Mouse (Mus musculus) neural tube, embryonic 12.5 days (tissue): ENCODE measurements around the gene Trit1. TPM values are rescaled to one million over a fixed set of nuclear protein-coding genes. Genes with fewer than 3 reads are reported as not detected.
"Not testable (repeated sequence)": the region's sequence is repeated elsewhere in the genome, so short reads cannot be mapped to it uniquely, and the experiment has no call there.

Source experiments
- ATAC-seq: fragments of 200-750 bp; cut with Nextera tagmentation; 2 replicates; pipeline ENCODE4 v1.8.0; 2017; ENCODE audit warnings: low read depth, mild to moderate bottlenecking, moderate TSS enrichment, moderate library complexity; ENCODE audit not compliant: low FRiP score
- H3K27ac ChIP-seq: fragments of 300-500 bp; sonication (generic); 2 replicates; pipeline ENCODE4 v1.5.1; 2016
- H3K27me3 ChIP-seq: fragments of 300-500 bp; sonication (generic); replicated peaks from 2 replicates; pipeline ENCODE4 v1.6.1; 2016; ENCODE audit warnings: mild to moderate bottlenecking
- H3K36me3 ChIP-seq: fragments of 300-500 bp; sonication (generic); 2 replicates; pipeline ENCODE4 v1.6.1; 2016; ENCODE audit warnings: mild to moderate bottlenecking
- H3K4me1 ChIP-seq: fragments of 300-500 bp; sonication (generic); 2 replicates; pipeline ENCODE4 v1.6.1; 2016
- H3K4me2 ChIP-seq: fragments of 300-500 bp; sonication (generic); replicated peaks from 2 replicates; pipeline ENCODE4 v1.6.1; 2016; ENCODE audit warnings: mild to moderate bottlenecking
- H3K4me3 ChIP-seq: fragments of 300-500 bp; sonication (generic); 2 replicates; pipeline ENCODE4 v1.5.1; 2016
- H3K9ac ChIP-seq: fragments of 300-500 bp; sonication (generic); 2 replicates; pipeline ENCODE4 v1.6.1; 2016; ENCODE audit warnings: mild to moderate bottlenecking
- H3K9me3 ChIP-seq: fragments of 300-500 bp; sonication (generic); 2 replicates; pipeline ENCODE4 v1.6.1; 2016; ENCODE audit warnings: mild to moderate bottlenecking
- WGBS: fragments of 180-500 bp; shearing (Covaris S2); methylation state at CpG from one replicate; pipeline ENCODE4 v1.1.7; 2016; 5-methylcytosine and 5-hydroxymethylcytosine counted together
- polyA plus RNA-seq: library from polyadenylated mRNA; unstranded; fragments of >200 nt; fragmentation: Nextera tagmentation; extraction: Ambion mirVana; gene quantifications from 2 replicates; pipeline ENCODE4 v1.2.1, GENCODE M21; 2016

Gene Trit1
- polyA plus RNA-seq, 1 experiment from 2014 or later, result 26.6 TPM

DNA sequence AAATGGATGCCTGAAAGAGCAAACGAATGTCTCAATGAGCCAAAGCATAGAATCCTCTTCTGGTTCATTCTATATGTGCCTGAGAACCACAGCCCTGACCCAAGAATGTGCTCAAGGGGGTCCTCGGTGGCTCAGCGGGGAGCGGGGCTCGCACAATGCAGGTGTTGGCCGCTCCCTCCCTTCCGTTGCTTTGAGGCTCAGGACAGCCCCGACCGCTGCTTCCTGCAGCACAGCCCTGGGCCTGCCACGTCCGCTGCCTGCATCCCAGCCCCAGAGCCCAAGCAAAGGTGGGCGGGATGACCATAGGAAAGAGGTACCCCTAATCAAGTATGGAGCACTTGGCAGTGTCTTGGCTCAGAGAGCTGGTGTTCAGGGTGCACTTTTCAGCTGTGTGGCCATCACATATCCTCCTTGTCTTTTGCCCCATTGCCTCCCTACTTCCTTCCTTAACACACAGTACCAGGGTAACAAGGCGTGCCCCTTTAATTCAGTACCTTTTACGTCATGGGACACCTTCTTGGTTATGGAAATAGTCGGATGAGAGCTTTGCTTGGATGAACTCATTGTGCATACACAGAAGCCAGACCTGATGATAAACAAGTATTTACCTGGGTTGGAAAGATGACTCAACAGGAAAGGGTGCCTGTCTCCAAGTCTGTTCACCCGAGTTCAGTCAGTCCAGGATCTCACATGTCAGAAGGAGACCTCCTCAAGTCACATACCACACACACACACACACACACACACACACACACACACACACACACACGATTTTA is 32.7 kb upstream of the Trit1 start:
- Histone ChIP-seq H3K4me1 (peaks cover 8% of the 10 kb centered on the region; the same call in 1 of the 2 replicates), H3K9me3 (no peaks in the 10 kb centered on the region), H3K27me3 (peaks cover 22% of the 10 kb centered on the region), H3K36me3 (no peaks in the 10 kb centered on the region), H3K4me3 (no peak overlapping the region), H3K9ac (0 out of 2 replicates have a peak overlapping the region, but pooled peaks have one; percentile 21), H3K27ac (no peak overlapping the region), H3K4me2 (peak overlapping the region; percentile 44)
- WGBS, result 26% methylated on average over 17 of the region's 17 CpGs
- ATAC-seq, result no peak

DNA sequence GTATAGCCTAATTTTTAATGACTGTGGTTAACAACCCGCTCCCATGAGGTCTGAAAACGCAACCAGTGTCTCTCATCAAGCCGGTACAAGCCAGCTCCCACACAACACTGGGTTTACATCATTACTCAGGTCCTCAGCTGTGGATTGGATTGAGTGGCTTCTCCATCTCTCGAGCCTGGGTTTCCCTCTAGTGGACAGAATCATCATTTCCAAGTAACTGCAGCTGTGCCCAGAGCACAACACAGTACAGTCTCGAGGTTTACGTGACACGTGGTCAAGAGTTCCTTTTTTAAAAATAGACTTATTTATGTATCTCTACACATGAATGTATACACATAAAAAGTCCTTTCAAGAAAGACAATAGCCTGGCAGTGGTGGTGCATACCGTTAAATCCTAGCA is 31.3 kb upstream of the Trit1 start:
- Histone ChIP-seq H3K27me3 (peaks cover 22% of the 10 kb centered on the region), H3K27ac (no peak overlapping the region), H3K4me1 (peaks cover 8% of the 10 kb centered on the region; the same call in 1 of the 2 replicates), H3K4me3 (no peak overlapping the region), H3K4me2 (no peak overlapping the region), H3K9ac (no peak overlapping the region), H3K36me3 (no peaks in the 10 kb centered on the region), H3K9me3 (no peaks in the 10 kb centered on the region)
- peak; percentile 90 for ATAC-seq
- 45% methylated on average over 8 of the region's 8 CpGs for WGBS

DNA sequence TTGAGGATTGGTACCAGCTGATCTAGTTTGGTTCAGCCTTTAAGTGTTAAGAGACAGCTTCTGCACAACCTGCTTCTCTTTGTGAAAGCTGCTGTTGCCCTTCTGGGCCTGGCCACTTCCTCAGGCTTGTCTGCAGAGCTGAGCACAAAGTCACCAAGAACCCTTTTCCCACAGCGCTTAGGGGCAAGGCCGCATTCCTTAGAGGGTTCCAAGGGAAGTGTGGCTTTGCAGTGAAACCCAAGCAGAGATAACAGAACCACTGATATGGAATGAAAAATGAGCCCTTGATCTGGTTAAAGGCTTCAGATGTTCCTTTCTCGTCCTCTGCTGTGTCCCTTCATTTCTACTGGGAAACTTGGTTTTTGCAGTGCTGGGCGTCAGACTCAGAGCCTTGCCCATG is 29.0 kb upstream of the Trit1 start:
- Histone ChIP-seq H3K9me3 (0 out of 2 replicates have a peak, but pooled peaks cover 5% of the 10 kb centered on the region), H3K4me3 (no peak overlapping the region), H3K27ac (no peak overlapping the region), H3K27me3 (peaks cover 14% of the 10 kb centered on the region), H3K36me3 (no peaks in the 10 kb centered on the region), H3K4me2 (no peak overlapping the region), H3K4me1 (peaks cover 8% of the 10 kb centered on the region; the same call in 1 of the 2 replicates), H3K9ac (no peak overlapping the region)
- no peak for ATAC-seq
- WGBS, result 87% methylated on average over 4 of the region's 4 CpGs

DNA sequence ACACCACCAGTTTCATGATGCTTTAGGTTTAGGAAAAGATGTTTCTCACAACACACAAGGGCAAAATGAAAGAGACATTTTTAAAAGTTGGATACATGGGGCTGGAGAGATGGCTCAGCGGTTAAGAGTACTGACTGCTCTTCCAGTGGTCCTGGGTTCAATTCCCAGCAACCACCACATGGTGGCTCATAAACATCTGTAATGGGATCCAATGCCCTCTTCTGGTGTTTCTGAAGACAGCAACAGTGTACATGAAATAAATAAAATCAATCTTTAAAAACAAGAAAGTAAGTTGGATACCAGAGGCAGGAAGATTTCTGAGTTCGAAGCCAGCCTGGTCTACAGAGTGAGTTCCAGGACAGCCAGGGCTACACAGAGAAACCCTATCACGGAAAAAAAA is 28.4 kb upstream of the Trit1 start:
- H3K27me3 ChIP-seq, result peaks cover 13% of the 10 kb centered on the region
- H3K9ac ChIP-seq, H3K9me3 ChIP-seq, H3K36me3 ChIP-seq, H3K4me2 ChIP-seq, H3K27ac ChIP-seq, H3K4me3 ChIP-seq, ATAC-seq, H3K4me1 ChIP-seq: not testable (repeated sequence)
- WGBS, result 52% methylated on average over 3 of the region's 3 CpGs

DNA sequence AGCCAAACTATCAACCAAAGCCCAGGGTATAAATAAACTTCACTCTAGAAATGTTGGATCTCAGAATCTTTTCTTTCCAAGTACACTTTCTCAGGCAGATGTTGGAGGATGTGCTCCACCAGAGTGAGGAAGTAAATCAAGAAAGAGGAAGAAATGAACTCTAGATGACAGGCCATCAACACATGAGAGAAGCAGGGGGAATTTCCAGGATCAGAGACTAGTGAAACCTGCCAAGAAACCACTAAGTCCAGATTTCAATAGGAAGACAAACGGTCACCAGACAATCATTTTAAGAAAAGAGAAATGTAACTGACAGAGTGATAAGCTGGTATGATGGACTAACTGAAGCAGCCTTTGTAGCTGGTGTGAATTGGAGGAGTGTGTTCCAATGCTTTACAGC is 25.2 kb upstream of the Trit1 start:
- Histone ChIP-seq H3K9ac (no peak overlapping the region), H3K4me1 (peaks cover 8% of the 10 kb centered on the region; the same call in 1 of the 2 replicates), H3K27ac (no peak overlapping the region), H3K9me3 (0 out of 2 replicates have a peak, but pooled peaks cover 5% of the 10 kb centered on the region), H3K27me3 (no peaks in the 10 kb centered on the region), H3K4me2 (no peak overlapping the region), H3K4me3 (no peak overlapping the region), H3K36me3 (no peaks in the 10 kb centered on the region)
- no peak for ATAC-seq
- WGBS, result 90% methylated on average over 1 of the region's 1 CpGs

DNA sequence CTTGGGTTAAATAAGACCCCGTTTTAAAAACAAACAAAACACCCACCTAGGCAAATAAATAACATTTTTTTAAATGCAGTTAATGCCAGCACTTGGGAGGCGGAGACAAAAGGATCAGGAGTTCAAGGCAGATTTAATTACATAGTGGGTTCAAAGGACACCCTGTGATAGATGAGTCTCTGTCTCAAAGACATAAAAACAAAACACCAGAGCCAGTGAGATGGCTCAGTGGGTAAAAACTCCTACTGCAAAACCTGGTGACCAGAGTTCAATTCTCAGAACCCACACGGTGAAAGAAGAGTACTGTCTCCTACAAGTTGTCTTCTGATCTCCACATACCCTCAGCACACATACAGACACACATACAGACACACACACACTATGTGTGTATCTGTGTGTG is 24.1 kb upstream of the Trit1 start:
- H3K9me3 ChIP-seq, result 0 out of 2 replicates have a peak, but pooled peaks cover 5% of the 10 kb centered on the region
- H3K27me3 ChIP-seq, result no peaks in the 10 kb centered on the region
- WGBS, result 59% methylated on average over 3 of the region's 3 CpGs
- H3K4me2 ChIP-seq, result no peak overlapping the region
- H3K9ac ChIP-seq, result no peak overlapping the region
- H3K27ac ChIP-seq, result no peak overlapping the region
- peaks cover 8% of the 10 kb centered on the region; the same call in 1 of the 2 replicates for H3K4me1 ChIP-seq
- H3K36me3 ChIP-seq, result no peaks in the 10 kb centered on the region
- ATAC-seq, result no peak
- H3K4me3 ChIP-seq, result no peak overlapping the region

DNA sequence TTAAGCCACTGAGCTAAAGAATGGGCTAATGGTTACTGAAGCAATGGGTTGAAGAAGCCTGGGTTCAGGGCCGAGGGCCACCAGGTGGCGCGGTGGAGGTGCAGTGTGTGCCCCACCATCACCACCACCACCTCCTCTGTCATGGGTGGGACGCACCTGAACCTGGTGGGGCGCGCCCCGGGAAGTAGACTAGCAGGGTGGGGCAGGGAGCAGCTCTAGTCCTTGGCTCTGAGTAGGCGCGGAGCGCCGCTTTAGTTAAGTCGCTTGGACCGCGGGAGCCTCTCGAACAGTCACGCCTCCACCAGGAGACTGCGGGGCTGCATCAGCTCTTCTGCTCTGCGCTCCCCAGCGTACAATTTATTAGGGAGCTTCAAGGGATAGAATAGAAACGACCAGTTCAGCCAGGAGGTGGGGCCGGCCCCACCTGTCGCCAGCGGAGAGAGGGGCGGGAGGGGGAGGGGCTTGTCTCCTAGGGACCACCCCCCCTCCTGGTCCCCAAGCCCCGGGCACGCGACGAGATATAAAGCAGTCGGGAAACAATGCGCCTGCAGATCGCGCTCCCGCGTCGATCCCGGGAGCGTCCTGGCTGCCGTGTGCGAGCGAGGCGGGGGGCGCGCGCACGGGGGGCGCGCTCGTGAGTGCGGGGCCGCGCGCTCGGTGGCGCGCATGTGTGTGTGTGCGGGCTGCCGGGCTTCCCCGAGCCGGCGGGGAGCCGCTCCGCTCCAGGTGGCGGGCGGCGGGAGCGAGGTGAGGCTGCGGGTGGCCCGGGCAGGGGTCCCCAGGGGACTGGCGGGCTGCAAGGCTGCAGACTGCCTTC is 20.8 kb upstream of the Trit1 start, which contains the start of gene Mycl:
Mycl (plus strand) TSS at position 249 of the 817 bp plus-strand sequence.
- H3K4me2 ChIP-seq, result peak within 1 kb of the TSS; percentile 80
- peaks cover 6% of the 10 kb centered on the region; the same call in 1 of the 2 replicates for H3K36me3 ChIP-seq
- peak within 1 kb of the TSS; percentile 88 for H3K4me3 ChIP-seq
- H3K27ac ChIP-seq, result peak within 1 kb of the TSS; percentile 82
- H3K4me1 ChIP-seq, result peaks cover 18% of the 10 kb centered on the region
- no peaks in the 10 kb centered on the region for H3K27me3 ChIP-seq
- ATAC-seq, result peak; percentile 70
- peak within 1 kb of the TSS; percentile 93 for H3K9ac ChIP-seq
- 0 out of 2 replicates have a peak, but pooled peaks cover 5% of the 10 kb centered on the region for H3K9me3 ChIP-seq
- WGBS, result under 1% methylated on average over 68 of the region's 69 CpGs

DNA sequence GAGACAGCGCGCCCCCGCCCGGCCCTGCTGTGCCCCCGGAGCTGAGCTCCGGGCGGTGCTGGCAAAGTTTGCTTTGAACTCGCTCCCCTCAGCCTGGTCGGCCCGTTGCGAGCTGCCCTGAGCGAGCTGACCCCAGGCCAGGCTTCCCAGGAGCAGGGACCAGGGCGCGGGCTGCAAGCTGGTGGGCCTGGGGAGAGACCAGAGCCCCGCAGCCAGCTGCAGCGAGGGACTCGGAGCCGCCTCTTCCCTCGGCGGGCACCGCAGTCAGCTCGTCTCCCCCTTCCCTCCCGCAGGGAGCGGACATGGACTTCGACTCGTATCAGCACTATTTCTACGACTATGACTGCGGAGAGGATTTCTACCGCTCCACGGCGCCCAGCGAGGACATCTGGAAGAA is 20.2 kb upstream of the Trit1 start:
- under 1% methylated on average over 32 of the region's 32 CpGs for WGBS
- Histone ChIP-seq H3K27me3 (no peaks in the 10 kb centered on the region), H3K9me3 (no peaks in the 10 kb centered on the region), H3K27ac (peak overlapping the region; percentile 82), H3K4me2 (peak overlapping the region; percentile 80), H3K4me1 (peaks cover 24% of the 10 kb centered on the region), H3K4me3 (peak overlapping the region; percentile 88), H3K9ac (peak overlapping the region; percentile 93), H3K36me3 (peaks cover 11% of the 10 kb centered on the region)
- peak; percentile 14; the same call in 1 of the 2 replicates for ATAC-seq

DNA sequence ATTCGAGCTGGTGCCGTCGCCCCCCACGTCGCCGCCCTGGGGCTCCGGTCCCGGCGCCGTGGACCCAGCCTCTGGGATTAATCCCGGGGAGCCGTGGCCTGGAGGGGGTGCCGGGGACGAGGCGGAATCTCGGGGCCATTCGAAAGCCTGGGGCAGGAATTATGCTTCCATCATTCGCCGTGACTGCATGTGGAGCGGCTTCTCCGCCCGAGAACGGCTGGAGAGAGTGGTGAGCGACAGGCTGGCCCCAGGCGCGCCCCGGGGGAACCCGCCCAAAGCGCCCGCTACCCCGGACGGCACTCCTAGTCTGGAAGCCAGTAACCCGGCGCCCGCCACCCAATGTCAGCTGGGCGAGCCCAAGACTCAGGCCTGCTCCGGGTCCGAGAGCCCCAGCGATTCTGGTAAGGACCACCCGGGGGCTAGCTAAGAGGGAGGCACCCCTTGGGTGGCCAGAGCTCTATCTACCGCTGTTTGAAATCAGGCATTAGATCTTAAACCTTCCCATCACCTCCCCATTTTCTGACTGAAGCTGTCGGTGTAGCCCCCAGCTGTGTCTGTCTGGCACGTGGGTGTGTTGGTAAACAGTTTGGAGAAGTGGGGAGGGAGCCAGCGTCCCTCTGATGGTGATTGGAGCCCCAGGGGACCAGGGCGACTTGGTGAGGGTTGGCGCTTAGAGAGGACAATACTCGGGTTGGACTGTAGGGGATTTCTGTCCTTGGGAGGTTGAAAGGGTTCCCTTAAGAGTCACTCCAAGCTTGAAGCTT is 19.6 kb upstream of the Trit1 start:
- peak overlapping the region; percentile 82; the same call in 1 of the 2 replicates for H3K27ac ChIP-seq
- no peaks in the 10 kb centered on the region for H3K9me3 ChIP-seq
- peak overlapping the region; percentile 88 for H3K4me3 ChIP-seq
- peak overlapping the region; percentile 80 for H3K4me2 ChIP-seq
- peak overlapping the region; percentile 93 for H3K9ac ChIP-seq
- H3K27me3 ChIP-seq, result no peaks in the 10 kb centered on the region
- under 1% methylated on average over 47 of the region's 47 CpGs for WGBS
- ATAC-seq, result peak; percentile 1; the same call in 1 of the 2 replicates
- H3K36me3 ChIP-seq, result peaks cover 17% of the 10 kb centered on the region
- peaks cover 30% of the 10 kb centered on the region for H3K4me1 ChIP-seq

DNA sequence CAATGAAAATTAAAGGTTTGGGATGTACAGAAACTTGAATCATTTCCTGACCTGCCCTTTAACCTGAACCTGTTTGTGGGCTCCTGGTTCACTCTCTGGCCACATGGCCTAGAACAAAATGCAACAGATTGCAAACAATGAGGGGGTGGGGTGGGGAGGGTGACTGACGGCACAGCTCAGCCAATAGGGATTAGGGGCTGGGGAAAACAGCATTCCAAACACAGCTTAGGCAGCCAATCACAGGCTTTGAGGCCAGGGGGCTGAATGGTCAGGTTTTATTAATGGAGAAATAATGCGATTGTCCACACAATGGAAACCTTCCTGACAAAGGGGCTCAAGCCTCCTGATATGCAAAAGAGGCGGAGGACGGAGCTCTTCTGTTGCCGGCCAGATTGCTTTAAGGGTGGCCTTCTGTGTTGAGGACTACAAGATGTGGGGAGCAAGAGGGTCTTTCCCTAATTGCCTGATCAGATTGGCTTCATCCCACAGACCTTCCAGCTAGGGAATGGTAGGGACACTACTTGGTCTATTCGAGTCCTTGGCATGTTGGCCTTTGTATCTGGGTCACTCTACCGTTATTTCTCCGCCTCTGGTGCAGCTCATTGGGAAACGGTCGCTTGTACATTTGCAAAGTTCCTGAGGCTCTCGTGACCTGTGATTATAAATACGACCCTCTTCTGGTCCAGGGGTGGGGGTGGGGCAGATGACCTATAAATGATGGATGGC is 17.7 kb upstream of the Trit1 start:
- peaks cover 32% of the 10 kb centered on the region for H3K36me3 ChIP-seq
- no peaks in the 10 kb centered on the region for H3K27me3 ChIP-seq
- H3K4me1 ChIP-seq, result peaks cover 32% of the 10 kb centered on the region
- H3K9me3 ChIP-seq, result no peaks in the 10 kb centered on the region
- H3K4me2 ChIP-seq, result peak overlapping the region; percentile 80
- peak overlapping the region; percentile 86 for H3K27ac ChIP-seq
- WGBS, result 3% methylated on average over 12 of the region's 12 CpGs
- H3K9ac ChIP-seq, result peak overlapping the region; percentile 52
- peak; percentile 76 for ATAC-seq
- H3K4me3 ChIP-seq, result peak overlapping the region; percentile 88

DNA sequence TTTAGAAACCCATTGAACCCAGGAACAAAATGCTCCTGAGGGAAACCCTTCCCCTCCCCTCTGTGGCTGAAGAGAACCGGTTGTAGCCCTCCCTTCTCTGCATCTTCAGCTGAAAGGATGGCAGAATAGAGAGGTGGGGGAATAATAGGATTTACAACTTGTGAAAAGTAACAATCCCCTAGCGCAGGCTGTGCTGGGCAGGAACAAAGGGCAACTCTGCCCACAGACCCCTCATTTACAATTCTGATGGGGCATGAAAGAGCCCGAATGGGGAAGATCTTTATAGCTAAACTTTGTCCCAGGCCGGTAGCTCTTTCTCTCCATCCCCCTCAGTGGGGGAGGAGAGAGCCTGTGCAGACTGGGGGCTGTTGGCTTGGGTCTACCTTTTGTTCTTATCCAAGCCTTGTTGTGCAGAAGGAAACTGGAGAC is 17.1 kb upstream of the Trit1 start:
- WGBS, result 2% methylated on average over 4 of the region's 4 CpGs
- Histone ChIP-seq H3K4me1 (peaks cover 32% of the 10 kb centered on the region), H3K9me3 (no peaks in the 10 kb centered on the region), H3K9ac (peak overlapping the region; percentile 52), H3K4me2 (peak overlapping the region; percentile 80), H3K27ac (peak overlapping the region; percentile 86), H3K4me3 (peak overlapping the region; percentile 88), H3K27me3 (no peaks in the 10 kb centered on the region), H3K36me3 (peaks cover 32% of the 10 kb centered on the region)
- peak; percentile 61 for ATAC-seq
